Mouse (Mus musculus): ENCODE measurements around the gene C730034F03Rik. TPM values are rescaled to one million over a fixed set of nuclear protein-coding genes. Genes with fewer than 3 reads are reported as not detected.
A peak's percentile ranks its signal among the peaks of the same experiment; 100 is the strongest.
"Not testable (repeated sequence)": the region's sequence is repeated elsewhere in the genome, so short reads cannot be mapped to it uniquely, and the experiment has no call there.

The C730034F03Rik gene
- total RNA-seq (2015) (0.98 and 3.6 TPM in 2 replicates), total RNA-seq (2017) (3.7 and 5.5 TPM in 2 replicates)

DNA sequence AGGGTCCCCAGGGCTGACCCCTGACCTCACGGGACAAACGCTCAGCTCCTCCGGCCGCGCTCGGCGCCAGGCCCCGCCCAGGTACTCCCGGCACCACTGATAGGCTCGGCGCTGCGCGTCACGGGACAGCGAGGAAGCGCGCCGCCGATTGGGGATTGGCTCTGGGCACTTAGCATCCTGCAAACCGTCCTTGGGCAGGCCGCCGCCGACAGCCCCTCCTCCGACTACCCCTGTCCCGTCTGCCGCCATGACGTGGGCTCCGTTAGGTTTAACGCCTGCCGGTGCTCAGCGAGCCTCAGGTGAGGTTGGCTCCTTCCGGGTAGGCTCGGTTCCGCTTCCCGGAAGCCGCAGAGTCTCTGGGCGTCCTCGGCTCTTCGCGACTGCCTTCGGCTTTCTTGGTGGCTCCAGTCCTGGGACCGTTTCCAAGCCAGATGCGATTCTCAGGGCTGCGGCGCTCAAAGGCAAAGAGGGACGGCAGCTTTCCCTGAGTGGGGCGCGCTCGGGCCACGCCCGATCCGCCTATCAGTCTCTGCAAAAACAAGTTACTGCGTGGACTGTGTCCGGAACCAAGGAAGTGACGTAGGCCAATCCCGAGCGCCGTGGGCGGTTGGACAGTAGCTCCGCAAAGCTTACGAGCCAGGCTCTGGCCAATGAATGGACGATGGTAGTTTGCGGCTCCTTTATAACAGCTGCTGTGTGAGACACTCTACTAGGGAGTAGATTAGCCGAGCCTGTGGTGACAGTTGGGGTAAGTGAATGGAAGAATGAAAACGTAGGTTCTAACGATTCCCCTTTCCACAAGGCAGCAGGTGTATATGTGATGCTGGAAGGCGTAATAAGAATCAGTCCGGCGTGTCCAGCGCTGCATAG lies at the start of gene C730034F03Rik, which contains the start of the genes Gm44502 and Chkb:
Gene C730034F03Rik (plus strand): TSS at position 238 of the 870 bp plus-strand sequence.
Gene Gm44502 (minus strand): TSS at position 345 of the 870 bp plus-strand sequence.
Gene Chkb (minus strand): TSS at position 557 of the 870 bp plus-strand sequence.
- ATAC-seq (replicated peaks; ENCODE audit: poor library complexity): peak; percentile 83

- no peak for ATAC-seq (replicated peaks; ENCODE audit: poor library complexity)
These were observed 44.8 kb upstream of the C730034F03Rik start, which contains the start of gene Klhdc7b for GRCm38 (mm10) chr15:89384617-89385016. Klhdc7b (plus strand) TSS chr15:89384917.

GRCm38 (mm10) chr15:89387127-89387526 lies 42.3 kb upstream of the C730034F03Rik start:
- ATAC-seq (replicated peaks; ENCODE audit: poor library complexity): peak; percentile 36

GRCm38 (mm10) chr15:89390081-89390480 lies 39.3 kb upstream of the C730034F03Rik start:
- ATAC-seq (replicated peaks; ENCODE audit: poor library complexity): no peak

- no peak for ATAC-seq (replicated peaks; ENCODE audit: poor library complexity)
These were observed 32.5 kb upstream of the C730034F03Rik start for GRCm38 (mm10) chr15:89396883-89397282.

DNA sequence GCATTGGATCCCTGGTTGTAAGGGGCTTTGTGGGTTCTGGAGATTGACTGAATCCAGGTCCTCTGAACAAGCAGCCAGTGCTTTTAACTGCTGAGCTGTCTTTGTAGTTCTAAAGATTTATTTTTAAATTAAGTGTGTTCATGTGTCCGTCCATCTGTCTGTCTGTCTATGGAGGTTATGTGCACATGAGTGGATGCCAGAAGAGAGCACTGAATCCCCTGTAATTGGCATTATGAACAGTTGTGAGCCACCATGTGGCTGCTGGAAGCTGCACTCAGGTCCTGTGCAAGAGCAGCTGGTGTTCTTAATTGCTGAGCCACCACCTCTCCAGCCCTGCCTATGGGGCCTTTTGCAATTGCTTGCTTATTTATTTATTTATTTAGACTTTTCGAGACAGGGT lies 31.2 kb upstream of the C730034F03Rik start:
- ATAC-seq (replicated peaks; ENCODE audit: poor library complexity): no peak

DNA sequence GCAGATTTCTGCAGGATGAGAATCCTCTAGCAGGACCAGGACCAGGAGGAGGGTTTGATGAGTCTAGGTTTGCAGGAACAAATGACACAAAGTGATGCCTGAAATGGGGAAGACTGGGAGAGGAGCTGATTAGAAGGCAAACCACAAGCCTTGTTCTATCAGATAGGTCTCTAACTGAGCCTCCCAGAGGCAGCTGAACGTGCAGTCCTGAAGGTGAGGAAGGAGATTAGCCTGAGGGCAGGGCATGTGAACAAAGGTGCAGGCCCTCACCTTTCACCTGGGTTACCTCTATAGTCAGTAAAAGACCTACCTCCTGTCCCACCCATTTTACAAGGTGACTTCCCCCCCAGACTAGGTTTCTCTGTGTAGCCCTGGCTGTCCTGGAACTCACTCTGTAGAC lies 29.7 kb upstream of the C730034F03Rik start:
- ATAC-seq (replicated peaks; ENCODE audit: poor library complexity): no peak

- ATAC-seq (replicated peaks; ENCODE audit: poor library complexity): no peak
These were observed 26.9 kb upstream of the C730034F03Rik start for GRCm38 (mm10) chr15:89402471-89402870.

DNA sequence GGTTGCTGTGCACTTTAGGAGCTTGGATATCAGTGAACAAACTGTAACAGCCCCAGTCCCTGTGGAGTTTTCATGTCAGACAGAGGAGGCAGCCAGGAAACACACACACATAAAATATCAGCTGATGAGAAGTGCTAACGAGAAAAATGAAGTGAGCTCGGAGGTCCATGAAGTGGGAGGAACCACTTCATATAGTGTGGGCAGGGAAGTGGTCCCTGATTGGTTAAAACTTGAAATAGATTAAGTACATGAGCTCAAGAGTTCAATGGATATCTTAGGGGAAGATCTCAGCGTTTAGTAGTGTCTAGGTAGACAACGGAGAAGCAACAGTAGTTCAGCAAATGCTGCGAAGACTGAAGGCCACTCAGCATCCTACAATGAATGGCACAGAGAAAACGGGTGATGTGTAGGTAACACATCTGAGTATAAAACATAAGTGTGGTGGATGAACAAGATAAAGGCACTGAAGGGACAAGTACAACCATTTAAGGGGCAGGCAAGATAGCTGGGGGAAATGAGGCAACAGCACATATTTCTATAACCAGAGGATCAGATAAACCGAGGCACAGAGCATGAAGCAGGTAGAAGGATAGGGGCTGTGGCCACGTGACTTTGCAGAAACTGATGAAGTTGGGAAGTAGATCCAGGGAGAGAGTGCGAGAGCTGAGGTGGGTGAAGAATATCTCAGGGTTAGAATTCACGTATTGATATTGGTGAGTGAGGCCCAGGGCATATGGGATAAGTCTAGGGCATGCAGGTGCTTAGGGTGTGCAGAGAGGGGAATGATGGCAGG lies 24.4 kb upstream of the C730034F03Rik start:
- ATAC-seq (replicated peaks; ENCODE audit: poor library complexity): no peak

DNA sequence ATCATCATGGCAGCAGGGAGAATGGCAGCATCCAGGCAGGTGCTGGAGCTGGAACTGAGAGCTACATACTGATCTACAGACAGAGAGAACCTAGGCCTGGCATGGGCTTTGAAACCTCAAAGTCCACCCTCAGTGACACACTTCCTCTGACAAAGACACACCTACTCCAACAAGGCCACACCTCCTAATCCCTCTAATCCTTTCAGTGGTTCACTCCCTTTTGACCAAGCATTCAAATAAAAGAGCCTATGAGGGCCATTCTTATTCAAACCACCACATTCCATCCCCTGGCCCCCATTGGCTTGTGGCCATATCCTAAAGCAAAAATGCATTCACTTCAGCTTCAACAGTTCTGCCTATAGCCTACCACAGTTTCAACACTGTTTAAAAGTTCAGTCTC lies 22.7 kb upstream of the C730034F03Rik start:
- ATAC-seq (replicated peaks; ENCODE audit: poor library complexity): no peak

- ATAC-seq (replicated peaks; ENCODE audit: poor library complexity): no peak
These were observed 19.3 kb upstream of the C730034F03Rik start, which contains the start of gene Syce3 for GRCm38 (mm10) chr15:89410118-89410517. Syce3 (minus strand) TSS chr15:89410503.

- no peak for ATAC-seq (replicated peaks; ENCODE audit: poor library complexity)
These were observed 14.1 kb upstream of the C730034F03Rik start for GRCm38 (mm10) chr15:89415282-89415681.

DNA sequence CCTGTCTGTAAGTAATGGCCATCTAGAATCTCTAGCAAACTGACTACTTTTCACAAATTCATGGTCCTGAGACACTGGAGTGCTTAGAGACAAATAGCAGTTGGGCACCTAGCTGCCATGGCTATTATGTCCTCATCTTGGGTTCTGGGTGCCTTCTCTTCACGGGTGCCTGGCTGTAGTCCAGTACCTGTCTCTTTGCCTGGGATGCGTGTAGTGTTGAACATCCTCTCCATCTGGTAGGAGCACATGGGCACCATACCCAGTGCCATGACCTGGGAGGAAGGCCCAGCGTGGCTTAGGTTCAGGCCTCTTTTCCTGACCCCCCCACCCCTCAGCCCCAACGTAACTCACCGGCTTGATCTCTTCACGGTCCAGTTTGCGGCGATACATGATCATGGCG lies 7.5 kb upstream of the C730034F03Rik start:
- no peak for ATAC-seq (replicated peaks; ENCODE audit: poor library complexity)

DNA sequence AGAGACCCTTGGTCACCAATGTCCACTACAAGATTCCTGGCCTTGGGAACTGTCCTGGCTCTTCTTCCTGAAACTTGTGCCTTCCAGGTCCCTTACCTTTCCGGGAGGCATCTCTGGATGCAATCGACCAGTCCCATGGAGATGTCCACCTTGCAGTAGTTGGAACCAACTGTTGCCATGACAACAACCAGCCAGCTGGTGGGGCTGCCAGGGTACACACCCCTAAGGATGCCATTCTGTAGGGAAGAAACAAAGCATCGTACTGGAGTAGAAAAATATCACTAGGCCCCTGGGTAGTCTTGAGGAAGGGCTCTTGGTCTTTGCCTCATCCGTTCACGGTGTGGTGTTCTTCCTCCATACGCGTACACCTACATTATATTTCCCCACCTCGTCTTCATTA lies 4.8 kb upstream of the C730034F03Rik start:
- no peak for ATAC-seq (replicated peaks; ENCODE audit: poor library complexity)

- no peak for ATAC-seq (replicated peaks; ENCODE audit: poor library complexity)
These were observed 3.7 kb upstream of the C730034F03Rik start, which contains the start of gene Cpt1b for GRCm38 (mm10) chr15:89425711-89426121. Cpt1b (minus strand) TSS chr15:89425863.

- no peak for ATAC-seq (replicated peaks; ENCODE audit: poor library complexity)
These were observed 2.7 kb upstream of the C730034F03Rik start for GRCm38 (mm10) chr15:89426716-89427115.

DNA sequence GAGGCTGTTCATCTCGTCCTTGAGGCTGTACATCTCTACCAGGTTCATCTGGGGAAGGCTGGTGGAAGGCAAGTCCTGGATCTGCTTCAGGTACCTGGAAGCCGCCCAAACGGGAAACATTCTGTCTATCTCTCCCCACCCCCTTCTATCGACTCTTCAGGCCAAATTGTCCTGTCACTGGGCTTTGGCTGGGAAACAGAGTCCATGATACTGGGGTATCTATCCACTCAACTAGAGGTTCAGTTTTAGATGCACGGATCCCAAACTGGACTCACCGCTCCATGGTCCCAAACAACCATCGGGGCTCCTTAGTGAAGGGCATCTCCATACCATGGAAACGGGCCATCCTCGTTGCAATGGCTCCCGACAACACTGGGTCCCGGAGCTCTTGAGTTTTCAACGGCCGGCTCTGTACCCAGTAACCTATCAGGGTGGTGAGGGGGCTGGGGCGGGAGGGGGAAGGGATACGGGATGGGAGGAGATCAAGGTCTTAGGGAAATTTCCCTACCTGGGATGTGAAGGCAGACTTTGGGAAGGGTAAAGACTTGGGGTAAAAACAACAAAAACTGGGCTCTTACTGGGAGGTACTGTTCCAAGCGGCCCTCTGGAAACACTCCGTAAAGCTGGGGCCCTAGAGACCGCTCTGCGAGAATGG lies 1.1 kb upstream of the C730034F03Rik start:
- no peak for ATAC-seq (replicated peaks; ENCODE audit: poor library complexity)

DNA sequence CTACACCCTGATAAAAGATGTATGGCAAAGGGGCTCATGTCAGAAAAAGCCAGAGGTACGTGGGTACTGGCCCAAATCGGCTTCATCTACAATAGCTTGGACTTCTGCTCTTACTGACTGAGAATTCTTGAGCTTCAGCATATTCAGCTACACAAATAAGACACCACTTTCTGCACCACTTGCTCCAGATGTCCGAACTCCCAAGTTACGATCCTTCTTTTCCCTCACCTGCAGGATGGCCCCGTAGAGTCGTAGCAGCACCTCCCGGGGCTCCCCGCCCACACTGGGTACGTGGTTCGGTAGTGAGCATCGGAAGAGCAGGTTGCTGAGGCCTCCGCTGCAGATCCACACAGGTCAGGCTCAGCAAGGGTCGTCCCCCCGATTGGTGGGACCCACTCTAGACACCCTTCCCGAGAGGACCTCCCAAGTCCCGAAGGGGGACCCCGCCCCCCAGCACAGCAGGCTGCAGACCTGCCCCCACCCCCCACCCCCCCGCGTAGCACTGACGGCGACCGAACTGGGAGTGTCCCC lies 503 bp upstream of the C730034F03Rik start:
- ATAC-seq (replicated peaks; ENCODE audit: poor library complexity): no peak

- 0 out of 2 replicates have a peak, but pooled peaks have one; percentile 1 for ATAC-seq (replicated peaks; ENCODE audit: poor library complexity)
These were observed 952 bp downstream of the C730034F03Rik start for GRCm38 (mm10) chr15:89430341-89430740.

DNA sequence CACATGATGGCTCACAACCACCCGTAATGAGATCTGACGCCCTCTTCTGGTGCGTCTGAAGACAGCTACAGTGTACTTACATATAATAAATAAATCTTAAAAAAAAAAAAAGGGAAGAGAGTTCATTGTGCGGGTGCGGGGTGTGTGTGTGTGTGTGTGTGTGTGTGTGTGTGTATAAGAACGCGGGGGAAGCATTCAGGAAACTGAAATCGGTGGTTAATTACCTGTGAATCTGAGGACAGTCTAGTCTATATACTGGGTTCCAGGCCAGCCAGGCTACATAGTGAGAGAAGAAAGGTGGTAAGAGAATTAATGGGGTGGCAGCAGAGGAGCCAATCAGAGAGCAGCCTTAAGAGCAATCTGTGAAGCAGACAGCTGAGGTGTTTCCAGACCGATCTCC lies 1.4 kb downstream of the C730034F03Rik start:
- ATAC-seq (replicated peaks; ENCODE audit: poor library complexity): not testable (repeated sequence)

Data from megakaryocyte progenitor cell, adult 5-6 weeks (primary cell).